Mouse (Mus musculus) kidney, adult 18-20 months (tissue): ENCODE measurements around the gene Cfap298.
A peak's percentile ranks its signal among the peaks of the same experiment; 100 is the strongest.

Experiments
- DNase-seq: peaks from one replicate; pipeline ENCODE4 v3.0.0; 2021

Gene Cfap298

DNA sequence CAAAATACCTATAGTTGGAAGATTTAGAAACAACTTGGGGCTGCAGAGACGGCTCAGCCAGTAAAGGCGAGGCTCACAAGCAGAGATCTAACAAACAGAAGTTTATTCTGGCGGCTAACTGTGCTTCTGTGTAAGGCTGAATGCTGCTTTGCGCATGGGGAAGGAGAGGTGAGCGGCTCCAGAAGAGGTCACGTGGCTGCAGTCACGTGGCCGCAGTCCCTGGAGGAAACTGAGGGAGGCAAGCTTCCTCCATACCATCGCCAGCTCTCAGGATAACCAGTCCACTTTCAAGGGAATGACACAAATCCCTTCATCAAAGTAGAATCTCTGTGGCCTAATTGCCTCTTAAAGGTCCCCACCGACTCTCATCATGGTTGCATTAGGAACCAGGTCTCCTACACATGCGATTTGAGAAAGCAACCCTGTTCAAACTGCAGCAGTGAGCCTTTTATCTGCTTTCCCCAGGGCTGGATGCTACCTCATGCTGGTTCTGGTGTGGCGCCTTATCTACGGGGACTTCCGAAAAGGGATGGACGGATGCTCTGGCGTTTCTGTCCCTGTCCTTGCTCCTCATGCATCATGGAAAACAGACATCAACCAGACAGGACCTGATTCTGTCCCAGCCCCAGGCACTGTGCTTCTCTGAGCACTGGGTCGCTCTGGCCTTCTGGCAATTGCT is 23.9 kb downstream of the Cfap298 start:
- DNase-seq: no peak

- DNase-seq: no peak
Measured at GRCm38 (mm10) chr16:90907250-90907649, 27.7 kb downstream of the Cfap298 start.

GRCm38 (mm10) chr16:90903300-90903699 is 31.6 kb downstream of the Cfap298 start:
- DNase-seq: no peak

GRCm38 (mm10) chr16:90901364-90901763 is 33.5 kb downstream of the Cfap298 start:
- no peak for DNase-seq

DNA sequence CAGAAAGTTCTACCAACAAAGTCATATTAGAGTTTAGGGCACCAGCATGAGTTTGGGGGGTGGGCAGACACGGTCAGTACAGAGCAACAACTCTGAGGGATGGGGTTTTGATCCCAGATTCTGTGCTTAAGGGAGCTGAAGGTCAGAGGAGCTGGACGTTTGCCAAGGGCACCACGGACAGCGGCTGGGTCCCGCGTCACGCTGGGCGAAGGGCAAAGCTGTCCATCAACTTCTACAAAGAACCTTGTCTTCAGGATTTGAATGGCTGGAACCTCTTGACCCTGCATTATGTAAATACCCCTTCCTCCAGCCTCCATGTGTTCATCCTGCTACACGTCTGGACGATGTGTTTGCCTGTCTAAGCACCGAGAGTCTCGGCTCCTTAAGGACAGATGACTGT is 35.4 kb downstream of the Cfap298 start:
- DNase-seq: peak; percentile 39

DNA sequence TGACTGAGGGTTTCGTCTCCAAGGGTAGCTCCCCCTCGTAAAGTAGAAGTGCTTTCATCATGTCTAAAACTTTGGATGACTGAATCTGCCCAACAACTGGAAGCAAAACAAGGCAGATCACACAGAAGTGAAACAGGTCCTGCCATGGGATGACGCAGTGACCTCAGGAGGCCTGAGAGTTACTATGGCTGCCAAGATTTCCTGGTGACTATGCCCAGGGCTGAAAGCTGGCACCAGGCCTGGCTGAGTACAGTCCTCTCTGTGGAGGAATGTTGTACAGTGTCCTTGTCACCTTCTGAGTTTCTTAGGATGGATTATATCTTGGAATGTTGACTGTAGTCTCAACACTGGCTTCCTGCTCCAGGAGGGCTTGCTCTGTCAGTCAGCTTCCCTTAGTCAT is 37.3 kb downstream of the Cfap298 start:
- DNase-seq: peak; percentile 18

- DNase-seq: no peak
Measured at GRCm38 (mm10) chr16:90893792-90894191, 41.1 kb downstream of the Cfap298 start.

- no peak for DNase-seq
Measured at GRCm38 (mm10) chr16:90893019-90893418, 41.9 kb downstream of the Cfap298 start.

DNA sequence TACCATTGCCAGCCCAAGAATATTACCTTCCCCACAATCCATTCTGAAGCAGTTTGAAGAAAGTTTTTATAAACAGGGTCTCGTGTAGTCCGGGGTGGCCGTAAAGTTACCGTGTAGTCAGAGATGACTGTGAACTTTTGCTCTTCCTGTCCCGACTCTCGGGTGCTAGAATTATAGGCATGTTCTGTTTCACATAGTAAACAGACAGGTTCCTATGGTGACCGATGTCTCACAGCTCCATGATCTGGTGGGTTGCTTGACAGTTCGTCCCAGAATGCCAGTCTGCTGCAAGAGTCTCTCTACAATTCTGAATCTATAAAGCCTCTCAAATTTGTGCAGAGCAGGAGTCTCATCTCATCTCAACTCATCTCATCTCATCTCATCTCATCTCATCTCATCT is 42.8 kb downstream of the Cfap298 start:
- no peak for DNase-seq

DNA sequence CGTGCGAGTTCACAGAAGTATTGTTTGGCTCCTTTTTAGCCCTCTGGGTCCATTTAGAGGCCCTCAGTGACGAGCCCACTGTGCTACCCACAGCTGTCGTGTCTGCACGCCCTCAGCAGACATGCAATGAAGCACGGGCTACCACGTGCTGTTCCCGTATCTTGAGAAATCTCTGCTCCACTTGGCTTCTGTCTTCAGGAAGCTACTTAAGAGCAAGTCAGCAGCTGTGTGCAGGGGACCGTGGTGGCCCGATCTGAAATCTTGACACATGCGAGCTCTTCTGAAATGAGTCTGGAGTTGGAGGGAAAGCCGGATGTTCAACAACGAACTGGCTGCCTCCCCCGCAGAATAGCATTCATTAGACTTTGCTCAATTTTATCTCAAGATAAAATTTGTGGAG is 43.3 kb downstream of the Cfap298 start:
- DNase-seq: peak; percentile 24

DNA sequence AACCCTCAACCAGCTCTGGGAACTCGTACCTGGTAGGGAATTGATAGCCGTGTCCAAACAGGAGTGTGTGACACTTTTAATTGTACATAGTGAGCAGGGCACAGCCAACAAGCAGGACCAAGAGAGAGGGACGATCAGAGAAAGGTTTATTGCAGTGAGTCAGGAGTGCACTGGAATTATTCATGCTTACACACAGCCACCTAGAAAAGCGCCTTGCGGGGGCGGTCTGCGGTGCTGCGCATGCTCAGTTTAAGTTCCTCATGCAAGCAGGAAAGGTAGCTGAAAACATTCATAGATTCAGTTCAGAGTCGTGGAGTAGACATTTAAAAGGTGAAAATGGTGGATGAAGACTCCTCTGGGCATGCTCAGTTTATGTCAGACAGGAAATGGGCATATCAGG is 44.2 kb downstream of the Cfap298 start:
- no peak for DNase-seq

- no peak for DNase-seq
Measured at GRCm38 (mm10) chr16:90885781-90886565, 48.9 kb downstream of the Cfap298 start.

- DNase-seq: no peak
Measured at GRCm38 (mm10) chr16:90885351-90885750, 49.6 kb downstream of the Cfap298 start.

GRCm38 (mm10) chr16:90882501-90882977 is 52.4 kb downstream of the Cfap298 start:
- no peak for DNase-seq

GRCm38 (mm10) chr16:90878135-90878860 is 56.6 kb downstream of the Cfap298 start:
- no peak for DNase-seq
